Mouse (Mus musculus) embryonic facial prominence, embryonic 13.5 days (tissue): ENCODE data around the gene Asgr1. TPM values are rescaled to one million over a fixed set of nuclear protein-coding genes. Genes with fewer than 3 reads are reported as not detected.

ENCODE experiments used
- ATAC-seq: fragments of 200-750 bp; cut with Nextera tagmentation; 2 replicates; pipeline ENCODE4 v1.8.0; 2017; ENCODE audit warnings: low read depth; ENCODE audit not compliant: insufficient number of reproducible peaks, insufficient read depth, low FRiP score, low TSS enrichment
- H3K27ac ChIP-seq: fragments of 300-500 bp; sonication (generic); 2 replicates; pipeline ENCODE4 v1.5.1; 2015; ENCODE audit warnings: moderate library complexity, mild to moderate bottlenecking, inconsistent platforms
- H3K27me3 ChIP-seq: fragments of 300-500 bp; sonication (generic); 2 replicates; pipeline ENCODE4 v1.6.1; 2015; ENCODE audit warnings: mild to moderate bottlenecking, inconsistent platforms
- H3K36me3 ChIP-seq: fragments of 300-500 bp; sonication (generic); 2 replicates; pipeline ENCODE4 v1.6.1; 2015; ENCODE audit warnings: mild to moderate bottlenecking, inconsistent platforms
- H3K4me1 ChIP-seq: fragments of 300-500 bp; sonication (generic); 2 replicates; pipeline ENCODE4 v1.6.1; 2015; ENCODE audit warnings: inconsistent platforms
- H3K4me2 ChIP-seq: fragments of 300-500 bp; sonication (generic); 2 replicates; pipeline ENCODE4 v1.6.1; 2015; ENCODE audit warnings: moderate library complexity, mild to moderate bottlenecking, inconsistent platforms
- H3K4me3 ChIP-seq: fragments of 300-500 bp; sonication (generic); 2 replicates; pipeline ENCODE4 v1.5.1; 2015; ENCODE audit warnings: mild to moderate bottlenecking, inconsistent platforms
- H3K9ac ChIP-seq: fragments of 300-500 bp; sonication (generic); 2 replicates; pipeline ENCODE4 v1.6.1; 2015; ENCODE audit warnings: mild to moderate bottlenecking, inconsistent platforms
- H3K9me3 ChIP-seq: fragments of 300-500 bp; sonication (generic); 2 replicates; pipeline ENCODE4 v1.6.1; 2016; ENCODE audit warnings: inconsistent platforms
- WGBS: fragments of 180-500 bp; shearing (Covaris S2); methylation state at CpG from one replicate; pipeline ENCODE4 v1.1.7; 2015; ENCODE audit warnings: mixed read lengths; 5-methylcytosine and 5-hydroxymethylcytosine counted together
- polyA plus RNA-seq: library from polyadenylated mRNA; unstranded; fragments of >200 nt; fragmentation: Nextera tagmentation; extraction: Ambion mirVana; gene quantifications from 2 replicates; pipeline ENCODE4 v1.2.1, GENCODE M21; 2015

Gene Asgr1
- polyA plus RNA-seq, 1 experiment from 2014 or later: 0.24 TPM

DNA sequence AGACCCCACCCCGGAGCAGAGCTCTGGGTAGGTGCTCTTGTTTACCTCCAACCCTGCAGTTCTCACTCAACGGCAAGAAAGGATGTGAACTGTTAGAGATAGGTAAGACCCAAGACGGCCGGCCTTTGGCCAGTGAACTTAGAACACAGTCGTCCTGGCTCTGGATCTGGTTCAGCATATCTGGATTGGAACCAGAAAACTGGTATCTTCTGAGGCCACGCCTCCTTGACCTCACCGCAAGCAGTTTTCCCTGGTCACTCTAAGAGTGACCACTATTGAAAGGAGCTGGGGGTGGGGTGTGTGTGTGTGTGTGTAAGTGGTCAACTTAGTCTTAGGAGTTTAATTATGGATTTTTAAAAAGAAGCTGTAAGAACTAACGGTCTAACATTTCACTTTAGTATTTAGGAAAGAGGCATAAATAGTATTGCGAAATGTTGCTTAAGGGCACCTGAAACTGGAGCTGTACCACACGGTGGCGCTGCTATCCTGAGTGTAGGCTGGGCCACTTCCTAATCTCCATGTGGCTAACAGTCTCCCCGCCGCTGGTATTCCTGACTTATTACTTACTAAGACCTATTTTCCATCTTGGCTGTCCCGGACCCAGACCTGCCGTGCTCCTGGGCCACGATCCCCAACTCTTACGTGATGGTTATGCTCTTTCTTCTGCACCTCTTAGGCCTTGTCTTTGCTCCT, 20.6 kb downstream of the Asgr1 start:
- 0 out of 2 replicates have a peak, but pooled peaks cover 4% of the 10 kb centered on the region for H3K27me3 ChIP-seq
- no peaks in the 10 kb centered on the region for H3K36me3 ChIP-seq
- peaks cover 3% of the 10 kb centered on the region; the same call in 1 of the 2 replicates for H3K4me1 ChIP-seq
- 37% methylated on average over 17 of the region's 17 CpGs for WGBS
- H3K4me3 ChIP-seq: no peak overlapping the region
- H3K9ac ChIP-seq: no peak overlapping the region
- no peak overlapping the region for H3K27ac ChIP-seq
- peak overlapping the region; percentile 33; the same call in 1 of the 2 replicates for H3K4me2 ChIP-seq
- 0 out of 2 replicates have a peak, but pooled peaks have one; percentile 20 for ATAC-seq
- no peaks in the 10 kb centered on the region for H3K9me3 ChIP-seq

DNA sequence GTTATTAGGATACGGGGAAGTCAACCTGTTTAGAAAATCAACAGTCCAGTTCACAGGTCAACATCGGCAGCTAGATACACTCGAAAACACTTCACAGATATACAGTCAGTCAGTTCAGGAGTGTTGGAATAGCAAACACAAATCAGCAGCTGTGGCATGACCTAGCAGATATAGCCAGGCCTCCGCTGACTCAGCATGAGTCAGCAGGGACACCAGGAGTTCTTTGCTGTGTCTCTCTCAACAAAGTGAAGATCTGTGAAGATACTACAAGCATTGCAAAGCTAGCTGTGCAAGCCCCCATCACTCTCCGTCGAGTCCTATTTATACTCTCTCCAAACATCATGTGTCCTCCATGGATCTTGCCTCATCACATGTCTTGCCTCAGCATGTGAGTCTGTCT, 21.7 kb downstream of the Asgr1 start:
- Histone ChIP-seq H3K4me3 (no peak overlapping the region), H3K27me3 (0 out of 2 replicates have a peak, but pooled peaks cover 4% of the 10 kb centered on the region), H3K36me3 (no peaks in the 10 kb centered on the region), H3K9me3 (no peaks in the 10 kb centered on the region), H3K4me1 (peaks cover 3% of the 10 kb centered on the region; the same call in 1 of the 2 replicates), H3K9ac (no peak overlapping the region), H3K27ac (no peak overlapping the region), H3K4me2 (no peak overlapping the region)
- no peak for ATAC-seq
- WGBS: 89% methylated on average over 6 of the region's 6 CpGs

DNA sequence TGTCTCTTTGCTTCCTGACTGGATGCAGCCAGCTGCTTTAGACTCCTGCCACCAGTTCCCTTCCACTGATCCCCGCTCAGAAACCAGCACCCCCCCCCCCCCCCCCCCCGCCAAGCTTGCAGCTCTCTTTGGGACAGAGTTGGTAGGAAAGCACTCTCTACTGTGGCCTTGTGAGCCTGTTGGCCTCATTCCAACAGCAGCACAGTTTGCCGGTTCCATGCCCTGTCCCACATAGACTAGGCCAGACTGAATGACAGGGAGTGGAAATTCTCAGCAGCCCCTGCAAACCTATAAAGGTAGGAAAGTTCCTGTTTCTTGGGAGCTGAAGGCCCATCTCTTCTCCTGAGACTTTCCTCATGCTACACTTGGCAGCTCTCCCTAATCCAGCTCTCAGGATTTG, 23.6 kb downstream of the Asgr1 start:
- ATAC-seq: no peak
- H3K36me3 ChIP-seq: no peaks in the 10 kb centered on the region
- H3K4me2 ChIP-seq: no peak overlapping the region
- H3K4me1 ChIP-seq: peaks cover 3% of the 10 kb centered on the region; the same call in 1 of the 2 replicates
- H3K9me3 ChIP-seq: no peaks in the 10 kb centered on the region
- H3K9ac ChIP-seq: no peak overlapping the region
- no peak overlapping the region for H3K27ac ChIP-seq
- 0 out of 2 replicates have a peak, but pooled peaks cover 4% of the 10 kb centered on the region for H3K27me3 ChIP-seq
- no peak overlapping the region for H3K4me3 ChIP-seq
- WGBS: 55% methylated on average over 3 of the region's 3 CpGs

DNA sequence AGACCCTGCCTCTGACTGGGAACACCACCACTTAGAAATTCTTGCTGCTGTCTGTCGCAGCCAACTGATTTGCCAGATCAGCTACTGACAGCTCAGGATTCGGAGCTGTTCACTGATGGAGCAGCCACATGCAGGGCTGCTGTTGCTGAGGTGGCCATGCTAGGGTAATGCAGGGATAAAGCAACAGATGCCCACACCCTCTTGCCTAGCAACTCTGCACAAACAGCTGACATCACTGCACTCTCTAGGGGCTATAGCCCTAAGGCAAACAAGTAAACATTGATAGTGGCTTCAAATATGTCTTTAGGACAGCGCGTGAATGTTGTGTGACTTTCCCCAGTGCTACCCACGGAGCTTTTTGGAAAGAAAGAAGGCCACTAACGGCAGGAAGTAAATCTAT, 25.3 kb downstream of the Asgr1 start:
- no peak overlapping the region for H3K4me3 ChIP-seq
- no peak for ATAC-seq
- 70% methylated on average over 6 of the region's 6 CpGs for WGBS
- H3K9me3 ChIP-seq: no peaks in the 10 kb centered on the region
- H3K27ac ChIP-seq: no peak overlapping the region
- H3K9ac ChIP-seq: no peak overlapping the region
- no peaks in the 10 kb centered on the region for H3K36me3 ChIP-seq
- H3K27me3 ChIP-seq: no peaks in the 10 kb centered on the region
- peaks cover 3% of the 10 kb centered on the region; the same call in 1 of the 2 replicates for H3K4me1 ChIP-seq
- no peak overlapping the region for H3K4me2 ChIP-seq

DNA sequence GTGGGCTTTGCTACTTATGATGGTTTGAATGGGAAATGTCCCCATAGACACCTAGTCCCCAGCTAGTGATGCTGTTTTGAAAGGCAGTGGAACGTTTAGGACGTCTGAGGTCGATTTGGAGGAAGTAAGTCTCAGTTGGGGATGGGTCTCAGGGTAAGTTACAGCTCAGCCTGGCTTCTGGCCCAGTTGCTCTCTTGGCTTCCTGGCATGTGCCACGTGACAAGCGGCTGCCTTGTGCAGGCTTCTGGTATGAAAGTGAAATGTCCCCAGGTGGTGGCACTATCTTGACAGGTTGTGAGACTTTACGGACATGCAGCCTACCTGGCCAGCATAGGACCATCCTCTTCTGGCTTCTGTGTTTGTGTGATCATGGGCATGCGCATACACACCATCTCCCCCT, 26.0 kb downstream of the Asgr1 start:
- H3K9me3 ChIP-seq: no peaks in the 10 kb centered on the region
- H3K4me2 ChIP-seq: no peak overlapping the region
- no peaks in the 10 kb centered on the region for H3K27me3 ChIP-seq
- no peaks in the 10 kb centered on the region for H3K36me3 ChIP-seq
- no peak for ATAC-seq
- no peak overlapping the region for H3K4me3 ChIP-seq
- H3K9ac ChIP-seq: no peak overlapping the region
- H3K4me1 ChIP-seq: peaks cover 1% of the 10 kb centered on the region; the same call in 1 of the 2 replicates
- H3K27ac ChIP-seq: no peak overlapping the region
- 76% methylated on average over 7 of the region's 7 CpGs for WGBS

DNA sequence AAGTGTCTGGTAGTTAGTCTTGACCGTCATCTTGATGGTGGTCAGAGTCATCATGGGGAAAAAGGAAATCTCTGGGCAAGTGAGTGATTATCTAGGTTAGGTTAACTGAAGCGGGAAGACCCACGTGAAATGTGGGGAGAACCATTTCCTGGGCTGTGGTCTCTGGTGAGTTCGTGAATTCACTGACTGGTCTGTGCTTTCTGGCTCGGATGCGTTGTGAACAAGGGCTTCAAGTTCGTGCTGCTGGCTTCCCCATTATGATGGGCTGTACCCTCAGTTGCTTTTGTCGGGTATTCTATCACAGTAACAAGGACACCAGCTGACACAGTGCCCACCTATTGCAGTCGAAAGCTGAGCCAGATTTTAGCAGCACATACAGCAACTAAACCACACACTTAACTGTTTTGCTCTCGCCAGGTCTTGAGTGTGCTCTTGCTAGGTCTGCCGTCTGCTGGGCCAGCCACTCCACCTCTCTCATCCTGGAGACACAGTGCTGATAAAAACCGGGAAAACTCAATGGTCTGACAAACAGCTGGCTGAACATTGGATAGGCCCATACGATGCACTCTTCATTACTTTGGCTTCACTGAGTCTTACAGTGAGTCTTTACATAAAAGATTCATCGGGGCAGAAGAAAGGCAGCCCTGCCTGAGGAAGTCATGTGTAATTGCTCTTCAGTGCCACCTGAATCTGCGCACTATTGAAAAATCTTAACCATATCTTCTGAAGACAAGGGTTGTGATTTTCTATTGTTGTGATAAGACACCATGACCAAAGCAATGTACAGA, 27.1 kb downstream of the Asgr1 start:
- Histone ChIP-seq H3K4me3 (no peak overlapping the region), H3K4me2 (no peak overlapping the region), H3K9ac (no peak overlapping the region), H3K4me1 (no peaks in the 10 kb centered on the region), H3K27me3 (no peaks in the 10 kb centered on the region), H3K9me3 (no peaks in the 10 kb centered on the region), H3K27ac (no peak overlapping the region), H3K36me3 (no peaks in the 10 kb centered on the region)
- 84% methylated on average over 15 of the region's 15 CpGs for WGBS
- no peak for ATAC-seq

DNA sequence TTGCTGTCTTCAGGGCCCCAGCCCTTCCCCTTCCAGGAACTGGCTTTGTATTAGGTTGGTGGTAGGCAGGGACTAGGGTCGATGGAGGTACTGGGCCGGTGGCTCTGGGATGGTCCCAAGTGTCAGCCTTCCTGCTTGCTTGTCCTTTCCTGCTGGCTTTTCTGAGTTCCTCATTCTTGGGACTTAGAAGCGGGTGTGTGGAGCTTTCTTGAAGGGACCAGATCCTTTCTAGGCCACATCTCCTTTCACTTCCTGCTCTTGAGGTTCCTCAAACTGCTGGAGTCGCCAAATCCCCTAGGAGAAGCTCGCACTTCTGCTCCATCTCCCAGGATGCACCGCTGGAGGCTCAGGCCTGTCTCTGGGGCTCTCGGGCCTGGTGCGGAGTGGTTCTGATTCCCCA, 30.7 kb downstream of the Asgr1 start:
- Histone ChIP-seq H3K4me1 (no peaks in the 10 kb centered on the region), H3K9me3 (0 out of 2 replicates have a peak, but pooled peaks cover 3% of the 10 kb centered on the region), H3K9ac (no peak overlapping the region), H3K27ac (no peak overlapping the region), H3K4me2 (no peak overlapping the region), H3K36me3 (no peaks in the 10 kb centered on the region), H3K27me3 (no peaks in the 10 kb centered on the region), H3K4me3 (no peak overlapping the region)
- WGBS: 80% methylated on average over 8 of the region's 8 CpGs
- no peak for ATAC-seq

DNA sequence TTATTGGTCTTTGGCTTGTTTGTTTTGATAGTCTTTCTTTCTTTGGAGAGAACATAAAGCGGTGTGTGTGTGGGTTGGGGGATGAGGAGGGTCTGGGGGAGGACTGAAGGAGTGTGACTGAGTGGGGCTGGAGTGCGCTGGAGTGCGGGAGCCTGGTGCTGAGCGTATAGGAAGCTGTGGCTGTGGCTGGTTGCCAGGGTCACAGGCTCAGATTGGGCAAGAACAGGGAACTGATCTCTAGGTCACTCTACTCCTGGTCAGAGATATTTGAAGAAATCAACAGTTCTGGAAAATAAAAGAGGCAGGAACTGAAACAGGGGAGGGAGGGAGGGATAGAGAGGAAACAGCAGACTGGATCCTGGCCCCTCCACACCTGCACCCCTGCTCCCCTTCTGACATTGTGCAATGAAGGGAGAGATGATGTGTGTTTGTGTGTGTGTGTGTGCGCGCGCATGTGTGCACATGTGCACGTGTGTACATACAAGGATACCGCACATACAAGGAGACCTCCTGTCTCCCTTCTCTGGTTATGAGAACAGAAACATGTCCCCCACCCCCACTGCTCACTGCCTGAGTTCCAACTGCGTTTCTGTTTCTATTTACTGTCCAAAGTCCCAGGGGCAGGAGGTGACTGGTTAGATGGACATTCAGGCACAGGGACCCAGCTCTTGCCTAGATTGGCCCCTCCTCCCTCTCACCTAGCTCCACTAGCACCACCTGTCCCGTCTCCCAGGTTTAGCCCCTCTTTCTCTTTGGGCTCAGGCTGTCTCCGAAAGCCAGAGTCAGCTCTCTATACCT, 38.3 kb downstream of the Asgr1 start, which contains the start of gene Asgr2:
Asgr2 (plus strand) TSS at position 659 of the 798 bp plus-strand sequence.
- ATAC-seq: no peak
- no peaks in the 10 kb centered on the region for H3K27me3 ChIP-seq
- WGBS: 82% methylated on average over 12 of the region's 12 CpGs
- H3K9me3 ChIP-seq: 0 out of 2 replicates have a peak, but pooled peaks cover 3% of the 10 kb centered on the region
- H3K9ac ChIP-seq: no peak within 1 kb of the TSS
- no peaks in the 10 kb centered on the region for H3K4me1 ChIP-seq
- no peaks in the 10 kb centered on the region for H3K36me3 ChIP-seq
- H3K4me2 ChIP-seq: no peak within 1 kb of the TSS
- H3K27ac ChIP-seq: no peak within 1 kb of the TSS
- H3K4me3 ChIP-seq: no peak within 1 kb of the TSS

DNA sequence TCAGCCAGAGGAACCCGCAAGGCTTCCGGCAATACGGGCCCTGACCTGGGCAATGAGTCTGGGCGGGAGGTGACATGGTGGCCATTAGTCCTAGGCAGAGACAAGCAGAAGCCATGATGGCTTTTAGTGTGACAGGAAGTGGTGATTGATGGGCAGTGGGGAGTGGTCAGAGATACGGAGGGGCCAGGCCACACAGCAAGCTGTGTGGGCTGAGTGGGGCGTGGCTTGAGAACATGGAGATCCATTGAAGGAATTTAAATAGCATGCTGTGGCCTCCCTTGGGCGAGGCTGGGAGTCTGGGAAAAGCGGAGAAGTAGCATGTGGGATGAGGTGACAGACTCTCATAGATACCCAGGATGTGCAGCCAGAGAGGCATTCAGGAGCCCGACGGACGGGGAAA, 43.5 kb downstream of the Asgr1 start:
- no peak overlapping the region for H3K27ac ChIP-seq
- H3K36me3 ChIP-seq: no peaks in the 10 kb centered on the region
- ATAC-seq: no peak
- H3K4me2 ChIP-seq: no peak overlapping the region
- no peaks in the 10 kb centered on the region for H3K9me3 ChIP-seq
- no peaks in the 10 kb centered on the region for H3K27me3 ChIP-seq
- no peak overlapping the region for H3K9ac ChIP-seq
- no peaks in the 10 kb centered on the region for H3K4me1 ChIP-seq
- 78% methylated on average over 11 of the region's 11 CpGs for WGBS
- H3K4me3 ChIP-seq: no peak overlapping the region

DNA sequence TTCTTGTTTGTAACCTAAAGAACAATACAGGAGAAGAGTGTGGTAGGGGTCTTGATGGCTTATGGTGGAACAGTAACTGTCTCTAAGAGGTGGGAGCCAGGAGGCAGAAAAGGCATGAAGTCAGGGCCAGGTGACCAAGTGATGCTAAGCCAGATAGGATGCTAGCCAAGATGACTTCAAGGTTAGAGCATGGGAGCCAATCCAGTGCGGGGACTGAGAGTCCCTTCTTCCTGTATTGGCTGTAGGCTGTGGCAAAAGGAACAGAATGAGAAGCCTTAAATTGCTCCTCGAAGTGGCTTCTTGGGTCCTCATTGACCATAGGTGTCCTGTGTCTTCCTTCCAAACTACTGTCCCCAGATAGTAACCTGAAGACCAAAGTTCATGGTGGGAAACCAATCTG, 45.2 kb downstream of the Asgr1 start:
- Histone ChIP-seq H3K36me3 (no peaks in the 10 kb centered on the region), H3K4me1 (no peaks in the 10 kb centered on the region), H3K27me3 (no peaks in the 10 kb centered on the region), H3K4me2 (no peak overlapping the region), H3K9ac (no peak overlapping the region), H3K9me3 (no peaks in the 10 kb centered on the region), H3K27ac (no peak overlapping the region), H3K4me3 (no peak overlapping the region)
- no peak for ATAC-seq
- 85% methylated on average over 2 of the region's 2 CpGs for WGBS

DNA sequence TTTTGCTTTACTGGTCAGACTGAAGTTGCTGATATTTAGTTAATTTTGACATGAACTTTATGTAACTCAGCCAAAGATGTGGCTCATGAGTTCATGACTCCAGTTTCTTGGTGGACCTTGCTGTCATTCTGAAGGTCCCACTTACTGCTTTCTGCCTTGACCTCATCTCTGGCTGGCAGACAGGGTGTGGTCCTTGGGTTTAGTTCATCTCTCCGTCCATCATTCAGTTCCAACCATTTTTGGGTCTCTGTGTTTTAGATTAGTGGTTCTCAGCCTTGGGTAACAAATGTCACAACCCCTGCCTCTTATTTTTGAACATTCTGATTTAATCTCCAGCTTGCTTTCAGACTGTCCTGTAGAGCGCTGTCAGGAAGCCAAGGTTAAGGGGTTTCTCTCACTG, 45.9 kb downstream of the Asgr1 start:
- no peak for ATAC-seq
- no peak overlapping the region for H3K9ac ChIP-seq
- no peaks in the 10 kb centered on the region for H3K4me1 ChIP-seq
- WGBS: 64% methylated on average over 2 of the region's 2 CpGs
- H3K4me2 ChIP-seq: no peak overlapping the region
- H3K9me3 ChIP-seq: no peaks in the 10 kb centered on the region
- no peak overlapping the region for H3K27ac ChIP-seq
- H3K27me3 ChIP-seq: no peaks in the 10 kb centered on the region
- H3K36me3 ChIP-seq: no peaks in the 10 kb centered on the region
- no peak overlapping the region for H3K4me3 ChIP-seq
